ENCODE assay signal across 20 mouse cellular contexts in the genomic region with DNA sequence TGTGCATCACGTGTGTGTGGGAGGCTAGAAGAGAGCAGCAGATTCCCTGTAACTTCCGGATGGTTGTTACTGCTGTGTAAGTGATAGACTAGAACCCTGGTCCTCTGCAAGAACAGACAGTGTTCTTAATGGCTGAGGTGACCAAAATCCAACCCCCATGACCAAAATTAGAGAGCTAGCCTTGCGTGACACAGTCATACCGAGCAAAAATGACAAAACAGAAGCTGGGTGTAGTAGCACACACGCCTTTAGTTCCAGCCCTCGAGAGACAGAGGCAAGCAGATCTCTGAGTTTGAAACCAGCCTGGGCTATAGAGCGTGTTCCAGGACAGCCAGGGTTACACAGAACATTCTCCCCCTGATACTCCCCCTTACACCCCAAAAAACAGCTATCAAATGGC. TPM values are rescaled to one million over a fixed set of nuclear protein-coding genes. Genes with fewer than 3 reads are reported as not detected.
DNase-seq lines count a peak whose midpoint lies in the region; TF ChIP-seq lines count a peak whose summit lies in the region.
"Had no signal": no experiment of that assay in that cellular context is flagged by ENCODE, and none has a peak within 500 bp of the region (broad histone marks: within the 10 kb centered on the region; RNA-seq: fewer than 3 reads in every experiment).

No protein-coding gene starts in this region.

- H3K9me3 ChIP-seq in CH12.LX (replicated peaks; ENCODE audit: low read length): peaks cover 2% of the 10 kb centered on the region
- H3K9me3 ChIP-seq: G1E had no signal

- H3K27ac ChIP-seq in CH12.LX (ENCODE audit: insufficient read depth, low read depth): 0 out of 2 replicates have a peak overlapping the region, but pooled peaks have one; percentile 19

- no peak overlapping the region for H3K4me3 ChIP-seq in CH12.LX (replicated peaks in 1 of 3; ENCODE audit: low read depth in 2 of 3, low read length in 2 of 3, poor library complexity in 1 of 3)

- H3K9ac ChIP-seq in CH12.LX (ENCODE audit: insufficient read depth, low read depth): no peak overlapping the region

- no peak for TF ChIP-seq POLR2A in CH12.LX (IDR thresholded peaks at IDR 0.05; ENCODE audit: low read depth, low read length)

- peak; percentile 67 for DNase-seq in CH12.LX (ENCODE audit: extremely low read depth)
- no peak for DNase-seq in kidney, postnatal 4 days
- DNase-seq: adrenal gland, adult 2 months; adrenal gland, adult 8-10 months; adrenal gland, postnatal 10 days; adrenal gland, postnatal 14 days; adrenal gland, postnatal 25 days; adrenal gland, postnatal 36 days; B cell, adult 2 months; cerebellum, adult 11 months; cerebellum, adult 11-12 months; cerebellum, adult 18-20 months; cerebellum, adult 2 months; cerebellum, adult 8-10 months had no signal

- no peak for TF ChIP-seq CTCF in CH12.LX (conservative IDR thresholded peaks at IDR 0.05 in 1 of 2, IDR thresholded peaks at IDR 0.05 in 1 of 2; ENCODE audit: low read depth in 2 of 2, low read length in 2 of 2)

- in situ Hi-C loops in CH12.LX (cut with MboI; ENCODE audit: low pct_ligation_motif_present, low pct_unique_long_range_greater_than_20kb, low sequenced_read_pairs): loop anchor here (10.0 kb wide), 1 partner anchor 415 kb away; no protein-coding TSS in a partner anchor

- dilution Hi-C loops in CH12.LX (cut with MboI; ENCODE audit: extremely low pct_ligation_motif_present, extremely low pct_unique_long_range_greater_than_20kb, low sequenced_read_pairs): no loop called here

- TF ChIP-seq EP300 in CH12.LX (IDR thresholded peaks at IDR 0.05; ENCODE audit: low read length): no peak

- peak overlapping the region; percentile 10; the same call in 1 of the 2 replicates for H3K4me2 ChIP-seq in CH12.LX (ENCODE audit: insufficient read depth, low read depth, poor library complexity, severe bottlenecking)

- no peaks in the 10 kb centered on the region for H3K79me2 ChIP-seq in CH12.LX (replicated peaks; ENCODE audit: control insufficient read depth, extremely low read depth, insufficient read depth, poor library complexity, severe bottlenecking)

- no peaks in the 10 kb centered on the region for H3K36me3 ChIP-seq in CH12.LX (replicated peaks in 1 of 2; ENCODE audit: control insufficient read depth in 1 of 2, insufficient read depth in 1 of 2, low read length in 1 of 2)
- H3K36me3 ChIP-seq: G1E had no signal

- peaks cover 25 to 51% of the 10 kb centered on the region in 2 experiments for H3K4me1 ChIP-seq in CH12.LX (ENCODE audit: control insufficient read depth in 1 of 2, insufficient read depth in 2 of 2)

- peaks cover 15% of the 10 kb centered on the region for H3K27me3 ChIP-seq in CH12.LX (replicated peaks)

- no peak for TF ChIP-seq RAD21 in CH12.LX (IDR thresholded peaks at IDR 0.05; ENCODE audit: low read depth, low read length)

TF ChIP-seq in CH12.LX, 34 proteins besides CTCF, POLR2A, EP300 and RAD21:
- TF ChIP-seq PAX5 (IDR thresholded peaks at IDR 0.05; ENCODE audit: low read length): no peak
- no peak for TF ChIP-seq NRF1 (IDR thresholded peaks at IDR 0.05; ENCODE audit: low read depth, low read length)
- no peak for TF ChIP-seq UBTF (IDR thresholded peaks at IDR 0.05; ENCODE audit: low read depth, low read length)
- no peak for TF ChIP-seq RCOR1 (conservative IDR thresholded peaks at IDR 0.05; ENCODE audit: low read depth, low read length)
- no peak for TF ChIP-seq MAZ (IDR thresholded peaks at IDR 0.05; ENCODE audit: low read depth, low read length)
- peak; percentile 48; the same call in 1 of the 2 replicates for TF ChIP-seq MEF2A (IDR thresholded peaks at IDR 0.05; ENCODE audit: borderline replicate concordance, low read depth, low read length)
- no peak for TF ChIP-seq MAFK (IDR thresholded peaks at IDR 0.05; ENCODE audit: insufficient replicate concordance, low read length)
- no peak for TF ChIP-seq ZC3H11A (IDR thresholded peaks at IDR 0.05; ENCODE audit: low read depth, low read length)
- TF ChIP-seq JUN (IDR thresholded peaks at IDR 0.05; ENCODE audit: insufficient read depth, low read depth, low read length): peak; percentile 55
- TF ChIP-seq ZNF384 (IDR thresholded peaks at IDR 0.05; ENCODE audit: low read depth, low read length): no peak
- no peak for TF ChIP-seq MAX (IDR thresholded peaks at IDR 0.05; ENCODE audit: low read length)
- 0 out of 2 replicates have a peak, but pooled peaks have one; percentile 20 for TF ChIP-seq BHLHE40 (IDR thresholded peaks at IDR 0.05; ENCODE audit: low read depth, low read length)
- TF ChIP-seq IRF4 (IDR thresholded peaks at IDR 0.05; ENCODE audit: low read depth, low read length): peak; percentile 79
- no peak for TF ChIP-seq ZKSCAN1 (IDR thresholded peaks at IDR 0.05; ENCODE audit: borderline replicate concordance, low read depth, low read length)
- TF ChIP-seq TCF12 (IDR thresholded peaks at IDR 0.05; ENCODE audit: low read depth, low read length): no peak
- TF ChIP-seq GABPA (IDR thresholded peaks at IDR 0.05; ENCODE audit: insufficient replicate concordance, low read depth, low read length): no peak
- TF ChIP-seq JUND (conservative IDR thresholded peaks at IDR 0.05; ENCODE audit: low read depth, low read length): 0 out of 2 replicates have a peak, but pooled peaks have one; percentile 34
- no peak for TF ChIP-seq MXI1 (IDR thresholded peaks at IDR 0.05; ENCODE audit: low read depth, low read length)
- TF ChIP-seq MYC (IDR thresholded peaks at IDR 0.05; ENCODE audit: low read depth, low read length): no peak
- TF ChIP-seq SIN3A (IDR thresholded peaks at IDR 0.05; ENCODE audit: low read length): no peak
- TF ChIP-seq ZMIZ1 (IDR thresholded peaks at IDR 0.05; ENCODE audit: low read depth, low read length): no peak
- TF ChIP-seq KAT2A (IDR thresholded peaks at IDR 0.05; ENCODE audit: insufficient replicate concordance, low read length): no peak
- TF ChIP-seq CHD2 (IDR thresholded peaks at IDR 0.05; ENCODE audit: low read length): no peak
- no peak for TF ChIP-seq SMC3 (IDR thresholded peaks at IDR 0.05; ENCODE audit: low read depth, low read length)
- TF ChIP-seq ELF1 (IDR thresholded peaks at IDR 0.05; ENCODE audit: low read depth, low read length): no peak
- TF ChIP-seq E2F4 (IDR thresholded peaks at IDR 0.05; ENCODE audit: insufficient replicate concordance, low read depth, low read length): no peak
- TF ChIP-seq ETS1 (conservative IDR thresholded peaks at IDR 0.05; ENCODE audit: low read depth, low read length): no peak
- no peak for TF ChIP-seq CHD1 (IDR thresholded peaks at IDR 0.05; ENCODE audit: low read depth, low read length)
- TF ChIP-seq POLR2AphosphoS2 (IDR thresholded peaks at IDR 0.05; ENCODE audit: low read depth, low read length): no peak

RNA-seq across cellular contexts. Expression of a gene that starts 9.8 kb away (rescaled TPM):
- total RNA-seq in CH12.LX (2012; rRNA removed) (0.21 and 0.55 TPM in 2 replicates), CH12.LX (2014; rRNA removed) (0.08 TPM in 2 replicates)
- 0.17 and 0.22 TPM in 2 replicates for polyA plus RNA-seq in CH12.LX (2012; ENCODE audit: insufficient read length, low read depth)
- total RNA-seq: adrenal gland, adult 18-20 months; adrenal gland, adult 8-10 months; adrenal gland, postnatal 14 days; adrenal gland, postnatal 25 days; adrenal gland, postnatal 36 days; MEL had no signal
- polyA plus RNA-seq: activated CD4-positive, CD25-positive, alpha-beta regulatory T cell, adult 4 months; G1E; Patski had no signal

RNA-seq across cellular contexts. Expression of a gene that starts 33.5 kb away (rescaled TPM):
- total RNA-seq in CH12.LX (2012; rRNA removed) (34.9 and 53.0 TPM in 2 replicates), CH12.LX (2014; rRNA removed) (5.5 and 5.8 TPM in 2 replicates)
- polyA plus RNA-seq in CH12.LX (2012; ENCODE audit: insufficient read length, low read depth): 8.3 and 9.0 TPM in 2 replicates
- total RNA-seq: MEL had no signal
- polyA plus RNA-seq: G1E had no signal

RNA-seq across cellular contexts. Expression of a gene that starts 36.0 kb away (rescaled TPM):
- total RNA-seq in CH12.LX (2012; rRNA removed): 0.21 and 0.25 TPM in 2 replicates
- total RNA-seq in CH12.LX (2014; rRNA removed): not detected in 2 replicates
- not detected in 2 replicates for polyA plus RNA-seq in CH12.LX (2012; ENCODE audit: insufficient read length, low read depth)
- total RNA-seq: adrenal gland, adult 18-20 months; adrenal gland, postnatal 14 days; adrenal gland, postnatal 25 days; adrenal gland, postnatal 36 days; MEL had no signal
- polyA plus RNA-seq: activated CD4-positive, CD25-positive, alpha-beta regulatory T cell, adult 4 months; CD4-positive, CD25-positive, alpha-beta regulatory T cell, adult 4 months; G1E had no signal
